Mouse (Mus musculus): ENCODE measurements at regions not wholly inside any gene's neighbourhood (a gene's known extent, or its start where the extent isn't known, plus 50 kb on each side); places are given as distances from the start of the nearest gene placed in this dataset.

GRCm38 (mm10) chr17:72993134-72993533 lies 75.0 kb downstream of the Lbh start:
- DNase-seq (ENCODE audit: low spot score in 2 of 2), result no peak

GRCm38 (mm10) chr17:72993626-72994025 lies 75.5 kb downstream of the Lbh start:
- no peak for DNase-seq (ENCODE audit: low spot score in 2 of 2)

GRCm38 (mm10) chr17:72996539-72996938 lies 78.4 kb downstream of the Lbh start:
- DNase-seq (ENCODE audit: low spot score in 2 of 2), result no peak

GRCm38 (mm10) chr17:72997301-72997921 lies 79.3 kb downstream of the Lbh start:
- no peak for DNase-seq (ENCODE audit: low spot score in 2 of 2)

- no peak for DNase-seq (ENCODE audit: low spot score in 2 of 2)
Measured at GRCm38 (mm10) chr17:73005100-73005499, 87.0 kb downstream of the Lbh start.

- peak; percentile 17 to 37 for DNase-seq (ENCODE audit: low spot score in 2 of 2)
Measured at GRCm38 (mm10) chr17:73008901-73009300, 90.8 kb downstream of the Lbh start.

GRCm38 (mm10) chr17:73009962-73010361 lies 91.9 kb downstream of the Lbh start:
- DNase-seq (ENCODE audit: low spot score in 2 of 2), result no peak

- no peak for DNase-seq (ENCODE audit: low spot score in 2 of 2)
Measured at GRCm38 (mm10) chr17:73012356-73012755, 94.3 kb downstream of the Lbh start.

GRCm38 (mm10) chr17:73012954-73013353 lies 94.8 kb upstream of the Lclat1 start:
- DNase-seq (ENCODE audit: low spot score in 2 of 2), result no peak

GRCm38 (mm10) chr17:73014090-73014853 lies 93.5 kb upstream of the Lclat1 start:
- no peak for DNase-seq (ENCODE audit: low spot score in 2 of 2)

- no peak for DNase-seq (ENCODE audit: low spot score in 2 of 2)
Measured at GRCm38 (mm10) chr17:73017173-73017572, 90.6 kb upstream of the Lclat1 start.

GRCm38 (mm10) chr17:73022630-73023051 lies 85.1 kb upstream of the Lclat1 start:
- peak in 1 of 2 experiments; percentile 19 for DNase-seq (ENCODE audit: low spot score in 2 of 2)

- no peak for DNase-seq (ENCODE audit: low spot score in 2 of 2)
Measured at GRCm38 (mm10) chr17:73023362-73024107, 84.2 kb upstream of the Lclat1 start.

- no peak for DNase-seq (ENCODE audit: low spot score in 2 of 2)
Measured at GRCm38 (mm10) chr17:73027122-73027521, 80.7 kb upstream of the Lclat1 start.

GRCm38 (mm10) chr17:73031796-73032195 lies 76.0 kb upstream of the Lclat1 start:
- no peak for DNase-seq (ENCODE audit: low spot score in 2 of 2)

GRCm38 (mm10) chr17:73032326-73032725 lies 75.5 kb upstream of the Lclat1 start:
- DNase-seq (ENCODE audit: low spot score in 2 of 2), result no peak

GRCm38 (mm10) chr17:73034420-73034819 lies 73.4 kb upstream of the Lclat1 start:
- no peak for DNase-seq (ENCODE audit: low spot score in 2 of 2)

GRCm38 (mm10) chr17:73034981-73035481 lies 72.8 kb upstream of the Lclat1 start:
- no peak for DNase-seq (ENCODE audit: low spot score in 2 of 2)

- no peak for DNase-seq (ENCODE audit: low spot score in 2 of 2)
Measured at GRCm38 (mm10) chr17:73036845-73037244, 70.9 kb upstream of the Lclat1 start.

GRCm38 (mm10) chr17:73038586-73038985 lies 69.2 kb upstream of the Lclat1 start:
- DNase-seq (ENCODE audit: low spot score in 2 of 2), result no peak

- DNase-seq (ENCODE audit: low spot score in 2 of 2), result no peak
Measured at GRCm38 (mm10) chr17:73044918-73045580, 62.7 kb upstream of the Lclat1 start.
